Mouse (Mus musculus): ENCODE measurements around the gene Derl3.
"Not testable (repeated sequence)": the region's sequence is repeated elsewhere in the genome, so short reads cannot be mapped to it uniquely, and the experiment has no call there.

Gene Derl3

DNA sequence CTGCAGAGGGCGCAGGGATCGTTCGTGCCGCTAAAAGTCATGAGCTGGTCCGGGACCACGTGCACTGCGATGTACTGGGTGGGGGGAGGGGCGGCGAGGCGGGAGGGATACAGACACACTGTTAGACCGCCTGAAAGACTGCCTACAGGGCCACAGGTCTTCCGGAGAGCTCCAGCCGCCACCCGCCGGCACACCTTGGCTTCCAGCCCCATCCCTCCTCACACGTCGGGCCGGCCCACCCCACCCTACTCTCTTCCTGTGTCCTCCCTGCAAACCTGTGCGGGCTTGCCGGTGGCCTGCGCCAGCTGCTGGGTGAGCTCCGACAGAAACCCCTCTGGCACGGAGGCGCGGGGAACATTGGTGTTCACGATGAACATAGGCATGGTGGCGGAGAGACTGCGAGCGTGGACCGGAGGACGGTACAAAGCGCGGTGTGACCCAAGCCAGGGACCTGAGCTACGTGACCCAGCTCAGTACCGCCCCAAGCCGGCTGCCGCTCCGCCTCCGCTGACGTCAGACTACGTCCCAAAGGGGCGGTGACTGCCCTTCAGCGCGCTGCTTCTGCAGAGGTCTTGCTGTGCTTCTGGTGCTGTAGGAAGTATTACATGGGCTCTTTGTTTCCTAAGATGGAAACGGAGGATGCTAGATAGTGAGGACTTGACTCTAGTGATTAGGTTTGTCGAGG is 33.3 kb upstream of the Derl3 start, which contains the start of gene Mif:
TSS of gene Mif (minus strand) at position 455 of the 685 bp plus-strand sequence.
- TF ChIP-seq GATA4 (IDR thresholded peaks at IDR 0.05; ENCODE audit: insufficient replicate concordance, low read length) = not testable (repeated sequence)

DNA sequence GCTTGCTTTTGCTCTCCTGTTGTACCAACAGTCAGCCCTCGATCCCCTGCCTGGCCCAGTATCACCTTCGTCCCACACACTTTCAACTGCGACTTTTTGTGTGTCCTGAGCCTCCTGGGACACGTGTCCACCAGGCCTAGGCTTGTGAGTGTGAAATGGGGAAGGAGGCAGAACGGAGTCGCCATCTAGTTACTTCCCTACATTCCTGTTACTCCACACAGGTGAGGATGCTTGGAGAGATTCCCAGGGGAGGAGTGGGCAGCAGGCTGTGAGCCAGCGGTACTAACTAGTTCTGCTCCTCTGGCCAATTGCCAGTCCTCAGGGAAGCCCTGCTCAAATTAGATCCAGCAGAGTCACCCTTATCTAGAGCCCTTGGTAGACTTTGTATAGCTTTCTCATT is 32.5 kb upstream of the Derl3 start:
- no peak for TF ChIP-seq GATA4 (IDR thresholded peaks at IDR 0.05; ENCODE audit: insufficient replicate concordance, low read length)

DNA sequence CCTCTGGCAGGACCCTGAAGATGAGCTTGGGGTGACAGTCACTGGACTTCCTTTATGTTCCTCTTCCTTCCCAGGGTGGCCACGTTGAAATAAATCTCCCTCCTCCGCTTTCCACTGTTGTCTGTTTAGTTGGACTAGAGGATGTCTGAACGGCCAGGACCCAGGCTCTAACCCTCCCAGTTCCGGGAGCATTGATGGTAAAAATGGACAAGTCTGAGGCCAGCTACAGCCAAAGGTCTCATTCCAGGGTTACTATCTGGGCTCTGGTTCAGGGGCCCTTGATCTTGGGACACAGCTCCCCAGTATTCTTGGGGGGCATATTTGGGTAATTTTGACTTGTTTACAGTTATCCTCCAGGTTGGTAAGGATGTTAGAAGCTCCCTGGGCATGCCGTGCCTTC is 31.6 kb upstream of the Derl3 start:
- no peak for TF ChIP-seq GATA4 (IDR thresholded peaks at IDR 0.05; ENCODE audit: insufficient replicate concordance, low read length)

DNA sequence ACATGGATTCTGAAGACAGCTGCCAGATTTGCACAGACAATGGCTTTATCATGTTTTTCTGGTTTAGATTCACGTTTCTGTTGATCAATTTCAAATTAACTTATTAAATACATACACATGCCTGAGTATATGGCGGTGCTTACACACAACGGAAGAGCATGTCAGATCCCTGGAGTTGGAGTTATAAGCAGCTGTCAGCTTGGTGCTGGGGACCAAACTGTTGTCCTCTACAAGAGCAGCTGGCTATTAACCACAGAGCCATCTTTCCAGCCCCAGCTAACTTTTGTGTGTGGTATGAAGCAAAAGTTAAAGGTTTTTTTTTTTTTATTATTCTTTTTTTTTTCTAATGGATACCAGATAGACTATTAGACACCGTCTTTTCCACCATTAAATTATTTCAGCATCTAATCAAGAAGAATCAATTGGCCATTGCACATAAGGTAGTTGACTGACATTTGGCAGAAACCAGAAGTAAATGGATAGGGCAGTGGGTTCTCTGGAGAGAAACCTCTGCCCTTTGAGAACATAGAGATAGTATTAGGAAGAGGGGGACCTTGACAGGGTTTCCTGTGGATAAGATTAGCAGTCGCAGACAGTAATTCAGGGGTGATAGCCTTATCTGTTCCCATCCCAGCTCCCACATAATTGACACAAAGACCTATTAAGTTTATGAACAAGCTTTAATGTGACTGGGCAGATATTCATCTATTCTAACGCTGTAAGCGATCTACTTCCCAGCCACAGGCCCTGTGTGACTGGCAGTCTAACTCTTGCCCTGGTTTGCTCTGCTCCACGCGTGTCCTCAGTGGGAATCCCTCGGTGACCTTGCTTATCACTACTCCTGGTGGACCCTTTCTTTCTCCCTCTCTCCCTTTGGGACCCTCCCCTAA is 20.9 kb upstream of the Derl3 start:
- no peak for TF ChIP-seq GATA4 (IDR thresholded peaks at IDR 0.05; ENCODE audit: insufficient replicate concordance, low read length)

DNA sequence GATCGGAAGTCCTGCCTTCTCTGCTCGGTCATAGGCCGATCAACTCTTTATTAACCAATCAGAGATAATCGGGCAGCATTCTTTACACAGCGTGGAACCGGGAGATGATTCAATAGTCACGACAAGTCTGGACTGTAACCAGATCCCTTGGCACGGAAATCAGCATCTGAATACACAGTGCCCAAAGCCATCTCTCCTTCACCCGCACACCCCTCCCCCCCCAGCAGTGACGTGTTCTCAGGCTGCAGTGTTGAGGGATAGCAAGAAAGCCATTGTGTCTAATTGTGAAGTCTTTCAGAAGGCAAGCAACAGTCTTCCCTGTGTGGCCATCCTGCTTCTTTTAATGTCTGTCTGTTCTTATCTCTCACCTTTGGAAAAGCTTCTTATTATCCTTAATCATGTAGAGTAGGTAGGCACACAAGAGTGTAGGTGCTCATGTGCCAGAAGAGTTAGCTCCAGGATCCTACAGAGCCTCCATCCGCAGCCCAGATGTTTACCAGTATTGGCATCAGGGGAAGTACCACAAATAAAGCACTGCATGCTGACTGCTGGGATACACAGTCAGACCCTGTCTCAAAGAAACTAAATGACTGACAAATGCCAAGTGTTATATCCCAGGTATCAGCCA is 20.2 kb upstream of the Derl3 start:
- TF ChIP-seq GATA4 (IDR thresholded peaks at IDR 0.05; ENCODE audit: insufficient replicate concordance, low read length) = no peak

DNA sequence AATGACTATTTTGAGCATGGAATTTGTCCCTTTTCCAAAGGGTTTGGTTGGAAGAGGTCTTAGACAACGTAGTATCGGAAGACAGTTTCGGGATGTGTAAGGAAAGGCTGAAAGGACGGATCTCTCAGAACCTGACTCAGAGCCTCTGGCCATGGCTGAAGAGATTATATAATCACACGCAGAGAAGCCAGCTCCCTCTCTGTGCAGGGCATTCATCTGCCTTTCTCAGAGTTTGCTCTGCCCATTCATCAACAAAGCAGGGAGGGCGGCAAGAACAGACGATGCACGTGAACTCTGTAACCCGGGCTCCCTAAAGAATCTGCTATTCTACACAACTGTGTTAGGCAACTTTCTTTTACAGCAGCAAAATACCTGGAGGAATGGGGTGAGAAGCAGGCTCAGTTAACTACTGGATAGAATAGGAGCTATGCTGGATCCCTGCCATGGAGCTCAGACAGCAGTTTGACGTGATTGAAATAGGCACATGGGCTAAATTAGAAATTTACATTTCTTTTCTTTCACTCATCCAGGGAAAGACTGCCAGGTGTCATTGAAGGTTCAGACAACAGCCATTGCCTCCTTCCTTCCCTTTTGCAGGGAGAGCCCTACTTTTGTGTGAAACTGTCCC is 19.6 kb upstream of the Derl3 start:
- TF ChIP-seq GATA4 (IDR thresholded peaks at IDR 0.05; ENCODE audit: insufficient replicate concordance, low read length) = no peak

DNA sequence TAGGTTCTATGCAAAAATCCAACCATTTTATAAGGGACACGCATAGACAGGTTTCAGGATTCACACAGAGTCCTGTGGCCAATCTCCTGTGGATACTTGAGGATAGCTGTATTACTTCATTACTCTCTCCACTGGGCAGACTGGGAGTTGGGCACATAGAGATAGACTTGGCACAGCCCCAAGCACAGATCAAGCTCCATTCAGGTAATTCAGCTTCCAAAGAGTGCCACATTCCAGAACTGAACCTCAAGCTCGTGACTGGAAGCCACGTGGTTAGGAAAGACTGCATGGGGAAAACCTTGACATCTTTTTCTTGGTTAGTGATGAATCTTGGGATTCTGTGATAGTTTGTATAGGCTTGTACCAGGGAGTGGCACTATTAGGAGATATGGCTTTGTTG is 14.4 kb upstream of the Derl3 start:
- TF ChIP-seq GATA4 (IDR thresholded peaks at IDR 0.05; ENCODE audit: insufficient replicate concordance, low read length) = no peak

DNA sequence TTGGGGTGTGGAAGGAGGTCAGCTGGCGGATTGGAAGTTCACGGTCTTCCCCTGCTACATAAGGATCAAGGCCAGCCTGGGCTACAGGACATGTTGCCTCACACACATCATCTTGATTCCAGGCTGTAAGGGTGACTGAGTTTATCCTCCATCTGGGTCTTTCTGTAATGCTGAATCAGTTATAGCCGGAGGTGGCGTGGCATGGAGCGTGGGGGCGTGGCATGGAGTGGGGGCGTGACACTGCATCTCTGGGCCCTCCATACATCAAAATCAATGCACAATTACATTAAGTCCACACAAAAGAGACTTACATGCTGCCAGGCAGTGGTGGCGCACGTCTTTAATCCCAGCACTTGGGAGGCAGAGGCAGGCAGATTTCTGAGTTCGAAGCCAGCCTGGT is 12.9 kb upstream of the Derl3 start:
- no peak for TF ChIP-seq GATA4 (IDR thresholded peaks at IDR 0.05; ENCODE audit: insufficient replicate concordance, low read length)

DNA sequence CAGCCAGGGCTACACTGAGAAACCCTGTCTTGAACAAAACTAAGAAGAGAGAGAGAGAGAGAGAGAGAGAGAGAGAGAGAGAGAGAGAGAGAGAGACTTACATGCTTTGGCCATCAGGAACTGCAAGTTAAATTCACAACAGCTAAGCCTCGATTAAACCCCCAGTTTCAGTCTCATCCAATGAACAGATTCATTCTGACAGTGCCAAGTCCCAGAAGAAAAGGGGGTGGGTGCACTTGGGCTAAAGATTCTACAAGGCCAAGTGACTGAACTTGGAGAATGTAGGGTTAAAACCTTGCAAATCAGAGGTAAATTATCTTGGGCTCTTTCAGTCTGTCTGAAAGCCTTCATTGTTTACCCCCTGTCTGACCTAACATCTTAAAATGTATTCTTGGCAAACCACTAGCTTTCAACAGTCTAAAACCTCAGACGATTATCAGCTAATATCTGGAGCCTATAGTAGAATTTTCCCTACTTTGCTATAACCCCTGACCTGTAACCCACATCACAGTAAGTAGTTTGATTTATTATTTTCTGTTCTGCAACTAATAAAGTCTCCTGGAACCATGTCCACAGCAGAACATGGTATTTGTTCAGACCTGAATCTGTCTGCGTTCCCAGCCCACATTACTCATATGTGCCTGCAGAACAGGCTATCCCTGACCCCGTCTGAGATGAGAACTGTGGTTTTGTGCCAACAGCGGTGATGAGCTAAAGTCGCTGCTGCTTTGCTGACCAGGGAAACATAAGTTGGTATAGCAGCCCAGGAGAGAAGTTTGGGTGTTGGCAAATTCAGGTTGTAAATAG is 12.2 kb upstream of the Derl3 start:
- no peak for TF ChIP-seq GATA4 (IDR thresholded peaks at IDR 0.05; ENCODE audit: insufficient replicate concordance, low read length)

DNA sequence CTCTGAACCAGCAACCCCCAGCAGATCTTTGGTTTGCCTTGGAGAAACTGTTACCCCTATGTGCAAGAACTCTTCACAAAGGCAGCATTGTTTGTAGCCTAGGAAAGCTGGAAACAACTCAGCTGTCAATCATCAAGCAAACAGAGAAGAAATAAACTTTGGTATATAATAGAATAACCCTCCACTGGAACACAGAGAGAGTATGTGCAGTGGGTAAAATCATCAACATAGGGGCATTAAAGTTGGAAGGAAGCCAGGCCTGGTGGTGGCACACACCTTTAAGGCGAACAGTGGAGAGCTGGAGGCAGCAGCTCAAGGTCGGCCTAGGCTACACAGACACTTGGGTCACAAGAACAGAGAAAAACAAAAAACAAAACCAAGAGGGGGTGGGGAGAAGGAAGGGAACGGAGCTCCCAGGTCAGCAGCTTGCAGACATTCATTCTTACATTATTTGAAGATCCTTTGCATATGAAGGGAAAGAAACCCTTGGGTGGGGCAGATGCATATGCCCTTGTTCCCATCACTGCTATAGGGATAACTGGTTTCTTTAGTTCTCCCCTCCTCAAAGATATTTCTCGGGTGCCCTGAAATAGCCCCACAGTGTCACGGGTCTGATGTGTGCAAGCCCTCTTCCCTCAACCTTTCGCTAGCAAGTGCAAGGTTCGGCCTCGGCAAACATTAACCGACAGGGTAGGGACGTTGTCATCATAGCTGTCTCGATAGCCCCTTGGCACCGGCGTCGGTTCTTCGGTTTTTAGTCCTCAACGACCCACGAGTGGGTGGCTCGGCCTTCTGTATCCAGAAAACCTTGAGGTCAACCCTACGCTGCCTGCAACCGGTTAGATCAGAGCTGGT is 11.4 kb upstream of the Derl3 start:
- no peak for TF ChIP-seq GATA4 (IDR thresholded peaks at IDR 0.05; ENCODE audit: insufficient replicate concordance, low read length)

DNA sequence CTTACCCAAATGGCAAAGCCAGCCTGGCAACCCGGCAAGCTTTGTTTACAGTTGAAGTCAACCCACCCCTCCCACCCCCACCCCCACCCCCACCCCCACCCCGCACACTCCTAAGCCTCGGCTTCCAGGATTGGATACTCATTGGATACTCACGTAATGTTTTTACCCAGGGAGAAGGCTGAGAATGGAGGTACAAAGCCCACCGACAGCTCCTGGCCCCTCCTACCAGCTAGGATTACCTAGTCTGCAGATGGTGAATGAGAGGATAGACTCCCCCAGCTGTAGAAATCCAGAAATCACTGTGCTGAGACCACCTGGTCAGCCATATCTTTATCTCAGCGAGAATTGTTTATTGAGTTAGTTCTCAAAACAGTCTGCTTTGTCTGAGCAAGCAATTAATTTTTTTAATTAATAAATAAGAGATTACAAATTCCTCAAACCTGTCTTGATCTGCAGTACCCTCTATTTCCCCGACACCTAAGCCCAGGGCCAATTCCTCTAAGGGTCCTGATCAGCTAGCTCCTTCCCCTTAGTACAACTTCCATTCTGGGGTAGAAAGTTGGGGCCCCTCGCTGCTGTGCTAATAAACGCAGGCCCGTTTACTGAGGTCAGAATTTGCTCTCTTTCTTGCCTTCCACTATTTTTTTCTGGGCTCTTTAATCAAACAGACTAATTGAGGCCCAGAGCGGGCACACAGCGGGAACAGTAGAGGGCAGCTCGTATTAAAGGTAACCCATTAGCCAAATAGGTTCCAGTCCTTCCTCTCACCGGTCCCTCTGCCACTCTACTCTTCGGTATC is 10.6 kb upstream of the Derl3 start:
- no peak for TF ChIP-seq GATA4 (IDR thresholded peaks at IDR 0.05; ENCODE audit: insufficient replicate concordance, low read length)

DNA sequence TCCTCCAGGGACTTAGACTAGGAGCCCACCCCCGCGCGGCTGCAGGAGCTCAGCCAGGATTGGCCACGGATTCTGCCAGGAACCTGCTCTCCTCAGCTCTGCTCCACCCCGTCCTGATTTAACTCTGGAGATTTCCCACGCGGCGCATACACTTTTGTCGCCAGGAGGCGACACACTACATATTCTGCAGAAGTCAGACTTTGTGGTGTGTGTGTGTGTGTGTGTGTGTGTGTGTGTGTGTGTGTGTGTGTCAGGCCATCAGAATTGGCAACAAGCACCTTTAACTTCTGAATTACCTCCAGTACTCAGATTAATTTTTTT is 10.0 kb upstream of the Derl3 start:
- no peak for TF ChIP-seq GATA4 (IDR thresholded peaks at IDR 0.05; ENCODE audit: insufficient replicate concordance, low read length)

DNA sequence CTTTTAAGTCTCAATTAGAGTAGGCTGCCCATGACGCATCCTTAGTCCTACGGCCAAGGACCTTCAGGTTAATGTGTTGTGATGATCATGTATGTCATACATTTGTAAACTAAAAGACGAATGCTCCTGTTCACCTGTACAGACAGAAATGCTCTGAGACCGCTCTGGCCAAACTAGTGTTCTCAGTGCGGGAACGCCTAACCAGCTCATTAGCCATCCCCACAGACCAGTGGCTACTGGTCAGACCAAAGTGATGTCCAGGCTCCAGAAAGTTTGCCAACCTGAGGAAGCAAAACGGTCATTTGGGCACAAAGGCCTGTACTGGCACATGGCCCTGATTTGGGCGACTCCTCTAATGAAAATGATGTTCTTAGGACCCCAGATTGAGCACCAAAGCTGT is 8.5 kb upstream of the Derl3 start:
- TF ChIP-seq GATA4 (IDR thresholded peaks at IDR 0.05; ENCODE audit: insufficient replicate concordance, low read length) = no peak

All from liver, adult (tissue).